Mouse (Mus musculus) erythroblast, adult 5-6 weeks (primary cell): Measurements from ENCODE around the gene 9130230L23Rik. TPM values are rescaled to one million over a fixed set of nuclear protein-coding genes. Genes with fewer than 3 reads are reported as not detected.

ENCODE experiments used
- ATAC-seq: replicated peaks from 2 replicates; pipeline ENCODE4 v1.8.0; 2016; ENCODE audit warnings: moderate number of reproducible peaks, mild to moderate bottlenecking, moderate TSS enrichment, inconsistent platforms; ENCODE audit not compliant: poor library complexity, low FRiP score, severe bottlenecking
- total RNA-seq, 2 experiments: library from RNA; stranded (forward) in 1 of 2; stranded (reverse) in 1 of 2; fragments of 150-400 nt in 1 of 2; fragments of 200-764, 138-1000 nt in 1 of 2; gene quantifications; 2 replicates each; pipeline versions ENCODE4 v1.2.3 to v1.2.4; 2015 to 2017; ENCODE audit warnings: low replicate concordance in 2 of 2

9130230L23Rik gene
- total RNA-seq, 2 experiments from 2014 or later: not detected

- ATAC-seq: no peak
Observed at GRCm38 (mm10) chr5:65956144-65957008, 47.7 kb downstream of the 9130230L23Rik start.

DNA sequence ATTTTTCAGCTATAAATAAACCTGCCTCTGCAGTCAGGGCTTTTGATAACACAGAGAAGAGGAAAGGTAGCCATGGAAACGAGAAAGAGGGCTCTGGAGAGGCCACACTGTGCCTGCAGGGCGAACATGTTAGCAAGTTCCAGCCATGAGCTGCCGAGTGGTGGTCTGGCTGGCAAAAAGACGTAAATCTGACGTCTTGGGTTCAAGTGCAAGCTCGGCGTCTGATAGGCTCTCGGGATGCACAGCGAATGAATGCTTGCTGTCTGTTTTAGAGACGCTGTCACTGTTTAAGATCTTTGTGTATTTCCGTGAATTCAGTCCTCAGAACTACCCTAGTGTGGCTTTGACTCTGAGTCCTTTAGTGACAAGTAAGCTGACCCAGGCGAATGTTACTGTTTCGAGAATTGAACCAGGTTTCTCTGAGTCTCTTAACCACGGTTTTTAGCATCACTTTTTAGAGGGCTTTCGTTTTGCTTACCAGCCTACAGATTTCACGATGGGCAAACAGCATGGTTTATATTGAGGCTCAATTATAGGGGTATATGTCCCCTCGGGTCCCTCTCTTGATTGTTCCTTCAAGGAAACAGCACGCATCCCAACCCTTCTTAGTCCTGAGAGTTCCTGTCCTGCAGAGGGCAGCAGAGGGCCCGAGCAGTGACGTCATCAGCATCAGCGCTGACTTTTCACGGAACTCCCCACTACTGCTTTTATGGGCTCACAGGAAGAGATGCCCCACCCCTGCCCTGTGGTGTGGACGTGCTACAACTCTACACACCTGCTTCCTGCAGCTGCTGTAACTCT, 48.5 kb downstream of the 9130230L23Rik start:
- ATAC-seq: peak; percentile 86

DNA sequence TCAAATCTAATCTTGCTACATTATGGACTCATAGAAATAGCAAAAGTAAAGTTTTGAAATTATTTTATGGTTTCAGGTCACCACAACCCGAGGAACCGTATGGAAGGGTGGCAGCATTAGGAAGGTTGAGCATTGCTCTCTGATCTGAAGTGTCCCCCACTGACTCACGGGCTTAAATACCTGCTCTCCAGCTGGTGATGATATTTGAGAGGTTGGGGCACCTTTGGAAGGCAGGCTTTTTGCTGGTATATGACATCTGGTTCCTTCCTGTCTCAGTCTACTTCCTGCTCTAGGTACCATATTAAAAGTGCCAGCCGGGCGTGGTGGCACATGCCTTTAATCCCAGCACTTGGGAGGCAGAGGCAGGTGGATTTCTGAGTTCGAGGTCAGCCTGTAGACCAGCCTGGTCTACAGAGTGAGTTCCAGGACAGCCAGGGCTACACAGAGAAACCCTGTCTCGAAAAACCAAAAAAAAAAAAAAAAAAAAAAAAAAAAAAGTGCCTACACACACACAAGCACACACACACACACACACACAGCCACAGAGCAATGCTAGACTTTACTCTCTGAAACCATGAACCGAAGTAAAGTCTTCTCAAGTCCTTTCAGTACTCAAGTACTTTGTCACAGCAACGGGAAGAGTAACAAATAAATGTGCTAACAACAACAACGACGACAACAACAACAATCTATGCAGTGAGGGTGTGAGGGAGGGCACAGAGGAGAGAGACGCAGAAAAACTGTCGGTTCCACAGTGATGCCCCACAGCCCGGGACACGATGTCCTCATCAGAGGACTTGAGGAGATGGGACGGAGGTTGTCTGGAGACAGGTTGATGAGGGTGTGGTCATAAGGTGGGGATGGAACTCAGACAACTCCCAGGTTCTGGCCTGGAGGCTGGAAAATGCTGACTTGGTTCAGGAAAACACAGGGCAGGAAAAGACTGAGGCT, 49.7 kb downstream of the 9130230L23Rik start:
- ATAC-seq: no peak

- ATAC-seq: 0 out of 2 replicates have a peak, but pooled peaks have one; percentile 56
Observed at GRCm38 (mm10) chr5:65951513-65951909, 52.6 kb downstream of the 9130230L23Rik start.

DNA sequence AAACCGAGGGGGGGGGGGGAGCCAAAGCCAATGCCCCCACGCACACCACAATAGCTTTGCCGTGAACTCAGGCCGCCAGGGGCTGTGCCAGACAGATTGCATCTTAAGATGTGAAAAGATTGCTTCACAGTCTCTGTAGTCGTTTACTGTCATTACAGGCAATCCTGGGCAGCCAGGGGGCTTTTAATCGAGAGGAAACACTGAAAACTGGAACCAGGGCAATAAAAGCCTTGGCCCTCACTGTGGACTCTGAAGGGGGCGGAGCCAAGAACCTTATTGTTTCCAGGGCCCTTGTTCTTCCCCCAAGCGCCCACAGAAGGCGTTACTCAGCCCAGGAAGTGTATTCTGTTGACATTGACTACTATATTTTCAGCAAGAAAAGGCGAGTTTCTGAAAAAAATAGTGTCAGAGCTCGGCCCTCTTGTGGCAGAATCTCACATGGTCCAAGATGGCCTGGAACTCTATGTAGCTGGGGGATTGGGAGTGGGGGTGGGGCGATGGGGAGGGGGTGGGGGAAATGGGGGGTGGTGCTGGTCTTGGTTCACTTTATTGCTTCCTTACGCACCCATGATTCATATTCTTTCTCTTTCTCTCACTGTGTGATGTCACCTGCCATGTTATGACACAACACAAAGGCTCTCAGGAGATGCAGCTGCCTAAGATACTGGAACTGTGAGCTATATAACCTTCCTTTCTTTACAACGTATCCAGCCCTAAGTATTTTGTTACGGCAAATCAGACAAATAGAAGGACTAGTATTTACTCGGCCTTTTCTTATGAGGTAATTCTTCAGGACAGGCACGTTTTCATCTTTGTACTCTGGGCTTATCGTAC, 53.2 kb downstream of the 9130230L23Rik start:
- ATAC-seq: no peak

GRCm38 (mm10) chr5:65950236-65950635, 53.8 kb downstream of the 9130230L23Rik start:
- no peak for ATAC-seq

- ATAC-seq: no peak
Observed at GRCm38 (mm10) chr5:65949822-65950221, 54.3 kb downstream of the 9130230L23Rik start.

DNA sequence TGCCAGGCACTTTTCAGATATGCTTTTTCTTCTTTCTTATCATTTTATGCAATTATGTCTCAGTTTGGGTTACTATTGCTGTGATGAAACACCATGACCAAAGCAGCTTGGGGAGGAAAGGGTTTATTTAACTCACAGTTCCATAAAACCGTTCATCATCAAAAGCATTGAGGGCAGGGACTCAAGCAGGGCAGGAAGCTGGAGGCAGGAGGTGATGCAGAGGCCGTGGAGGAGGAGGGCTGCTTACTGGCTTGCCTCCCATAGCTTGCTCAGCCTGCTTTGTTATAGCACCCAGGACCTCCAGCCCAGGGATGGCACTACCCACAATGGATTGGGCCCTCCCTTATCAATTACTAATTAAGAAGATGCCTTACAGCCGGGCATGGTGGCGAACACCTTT, 62.9 kb downstream of the 9130230L23Rik start:
- ATAC-seq: no peak

DNA sequence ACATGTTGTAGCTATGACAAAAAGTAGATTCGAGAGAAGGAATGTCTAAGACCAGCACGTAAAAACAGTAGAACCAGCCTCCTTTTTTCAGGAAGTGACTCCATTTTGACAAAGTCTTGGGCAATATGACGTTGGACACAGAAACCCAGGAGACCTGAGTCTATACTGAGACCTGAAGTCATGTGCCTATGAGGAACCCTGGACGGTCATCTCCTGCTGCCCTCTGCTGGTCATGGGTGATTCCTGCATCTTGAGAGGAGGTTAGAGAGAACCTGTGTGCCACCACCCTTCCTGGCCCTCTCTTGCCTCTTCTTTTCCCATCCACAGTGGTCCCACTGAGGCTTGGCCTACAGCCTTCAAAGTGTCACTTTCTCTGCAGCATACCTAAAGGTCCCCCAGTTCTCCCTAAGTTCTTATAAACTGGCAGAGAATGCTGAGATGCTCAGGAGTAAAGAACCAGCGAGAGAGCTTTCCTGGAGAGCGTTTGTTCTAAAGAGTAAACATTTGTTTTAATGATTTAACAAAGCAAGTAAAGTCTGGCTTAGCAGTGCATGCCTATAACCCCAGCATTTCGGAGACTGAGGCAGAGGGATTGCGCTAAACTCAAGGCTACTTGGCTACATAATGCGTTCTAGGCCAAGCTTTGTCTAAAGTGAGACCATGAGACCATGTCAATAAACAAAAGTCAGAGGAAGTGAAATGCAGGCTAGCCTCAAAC, 65.9 kb downstream of the 9130230L23Rik start:
- peak; percentile 84 for ATAC-seq

GRCm38 (mm10) chr5:65937011-65937726, 66.9 kb downstream of the 9130230L23Rik start:
- ATAC-seq: no peak

DNA sequence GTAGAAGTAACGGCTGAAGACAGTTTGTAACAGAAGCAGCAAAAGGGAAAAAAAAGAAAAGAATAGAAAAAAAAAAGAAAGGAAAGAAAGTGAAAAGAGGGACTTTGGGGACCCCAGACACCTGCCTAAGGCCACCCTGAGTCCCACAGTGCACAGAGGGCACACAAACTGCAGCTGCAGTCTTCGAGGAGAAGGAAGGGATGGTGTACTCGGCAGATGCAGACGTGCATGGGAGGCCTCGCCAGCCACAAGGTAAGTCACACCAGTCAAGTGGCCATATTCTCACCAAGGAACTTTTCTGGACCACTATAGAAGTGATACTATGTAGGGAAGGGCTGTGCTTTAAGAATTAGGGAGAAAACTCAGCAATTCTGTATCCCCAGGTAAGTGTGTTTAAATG, 69.3 kb downstream of the 9130230L23Rik start, which contains the start of gene Chrna9:
Chrna9 (plus strand) TSS at position 139 of the 400 bp plus-strand sequence.
- ATAC-seq: no peak

DNA sequence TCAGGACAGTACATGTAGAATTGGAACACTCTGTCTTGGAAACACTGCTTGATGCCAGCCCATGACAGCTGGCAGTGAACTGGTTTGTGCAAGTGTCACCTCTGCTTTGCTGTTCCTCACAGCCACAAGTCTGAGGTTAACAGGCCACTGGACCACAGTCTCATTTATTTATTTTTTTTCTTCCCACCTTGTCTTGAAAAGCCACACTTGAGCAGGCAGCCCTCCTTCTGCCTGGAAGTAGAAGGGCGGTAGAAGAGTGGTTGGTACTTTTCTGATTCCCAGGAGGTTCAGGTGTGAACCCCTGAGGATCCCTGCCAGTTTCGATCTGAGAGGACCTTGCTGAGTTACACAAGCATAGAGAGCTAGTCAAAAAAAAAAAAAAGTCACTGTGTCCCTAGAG, 70.3 kb downstream of the 9130230L23Rik start:
- no peak for ATAC-seq

- no peak for ATAC-seq
Observed at GRCm38 (mm10) chr5:65933258-65933657, 70.8 kb downstream of the 9130230L23Rik start.

GRCm38 (mm10) chr5:65930171-65930570, 73.9 kb downstream of the 9130230L23Rik start:
- no peak for ATAC-seq
